Mouse (Mus musculus): ENCODE measurements around the gene Gpr37l1. TPM values are rescaled to one million over a fixed set of nuclear protein-coding genes. Genes with fewer than 3 reads are reported as not detected.

Gene Gpr37l1
- 3.6 and 4.9 TPM in 2 replicates for polyA plus RNA-seq (2012; rRNA removed)

GRCm38 (mm10) chr1:135167435-135167834, at the start of gene Gpr37l1:
Gpr37l1 (minus strand) TSS chr1:135167681.

GRCm38 (mm10) chr1:135146077-135146945, 21.2 kb downstream of the Gpr37l1 start, which contains the start of gene Arl8a:
Arl8a (plus strand) TSS chr1:135146824.

GRCm38 (mm10) chr1:135132473-135132872, 35.0 kb downstream of the Gpr37l1 start, which contains the start of gene Ptpn7:
Ptpn7 (plus strand) TSS chr1:135132700.

Other genes with a start within 250 kb of the Gpr37l1 start
- 16.1 and 19.7 TPM in 2 replicates for gene Ppp1r12b, start 211.7 kb downstream of the Gpr37l1 start, polyA plus RNA-seq (2012; rRNA removed)
- 8.8 and 9.0 TPM in 2 replicates for gene Ube2t, start 205.1 kb downstream of the Gpr37l1 start, polyA plus RNA-seq (2012; rRNA removed)
- gene Lgr6, start 62.4 kb downstream of the Gpr37l1 start, polyA plus RNA-seq (2012; rRNA removed): 0.69 and 0.95 TPM in 2 replicates
- 0.13 and 0.16 TPM in 2 replicates for gene Ptpn7, start 35.0 kb downstream of the Gpr37l1 start, polyA plus RNA-seq (2012; rRNA removed)
- gene Arl8a, start 20.9 kb downstream of the Gpr37l1 start, polyA plus RNA-seq (2012; rRNA removed): 448 and 480 TPM in 2 replicates
- gene Elf3, start 90.9 kb upstream of the Gpr37l1 start, polyA plus RNA-seq (2012; rRNA removed): 0.21 and 1.3 TPM in 2 replicates
- gene Rnpep, start 116.4 kb upstream of the Gpr37l1 start, polyA plus RNA-seq (2012; rRNA removed): 48.3 and 49.5 TPM in 2 replicates
- 50.9 and 56.6 TPM in 2 replicates for gene Timm17a, start 146.1 kb upstream of the Gpr37l1 start, polyA plus RNA-seq (2012; rRNA removed)
- 0.21 and 0.32 TPM in 2 replicates for gene Lmod1, start 157.1 kb upstream of the Gpr37l1 start, polyA plus RNA-seq (2012; rRNA removed)
- gene Shisa4, start 207.6 kb upstream of the Gpr37l1 start, polyA plus RNA-seq (2012; rRNA removed): 61.4 and 62.5 TPM in 2 replicates